In the genomic region with DNA sequence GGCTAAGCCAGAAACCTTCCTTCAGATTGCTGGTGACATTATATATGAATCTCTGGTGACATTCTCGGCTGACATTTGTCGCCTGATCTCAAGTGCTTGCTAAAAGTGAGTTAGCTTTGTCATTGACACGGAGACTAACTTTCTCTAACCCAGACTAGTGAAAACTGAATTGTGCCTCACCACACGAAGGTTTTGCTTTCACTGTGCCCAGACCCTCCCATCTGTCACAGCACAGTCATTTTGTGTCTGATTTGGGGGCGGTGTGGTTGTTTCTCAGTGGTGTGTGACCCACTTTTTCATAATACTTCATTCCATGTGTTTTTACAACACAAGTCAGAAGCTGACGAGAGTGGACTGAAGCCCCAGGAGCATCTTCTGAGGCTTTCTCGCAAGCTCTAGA, we compare ENCODE assay signal across 26 mouse cellular contexts.
DNase-seq lines count a peak whose midpoint lies in the region; ATAC-seq and TF ChIP-seq lines count a peak whose summit lies in the region.
"Had no signal": no experiment of that assay in that cellular context is flagged by ENCODE, and none has a peak within 500 bp of the region (broad histone marks: within the 10 kb centered on the region; RNA-seq: fewer than 3 reads in every experiment).

No protein-coding gene starts in this region.

- no peak for ATAC-seq in liver, embryonic 11.5 days (replicated peaks; ENCODE audit: low FRiP score)
- ATAC-seq: forebrain, embryonic 14.5 days; forebrain, postnatal 0 days; hindbrain, postnatal 0 days; intestine, embryonic 15.5 days had no signal

- H3K9me3 ChIP-seq in CH12.LX (replicated peaks; ENCODE audit: low read length) = no peaks in the 10 kb centered on the region
- H3K9me3 ChIP-seq in liver, embryonic 11.5 days (ENCODE audit: control insufficient read depth, low read length) = no peaks in the 10 kb centered on the region
- H3K9me3 ChIP-seq: heart, embryonic 10.5 days; heart, embryonic 13.5 days; intestine, embryonic 15.5 days had no signal

- no peak for TF ChIP-seq POLR2A in CH12.LX (IDR thresholded peaks at IDR 0.05; ENCODE audit: low read depth, low read length)

- DNase-seq in CD4-positive helper T cell, adult 2 months (ENCODE audit: low read depth, low spot score) = peak; percentile 55
- peak; percentile 84 for DNase-seq in CH12.LX (ENCODE audit: extremely low read depth)
- DNase-seq in induced T-regulatory cell, adult 2 months (ENCODE audit: low read depth) = peak; percentile 82
- no peak for DNase-seq in lung, postnatal 14 days
- no peak for DNase-seq in spleen, postnatal 36 days (ENCODE audit: low spot score in 2 of 2)
- DNase-seq in left cerebral cortex, postnatal 36 days (ENCODE audit: low spot score in 2 of 2) = no peak
- DNase-seq in liver, embryonic 11.5 days (ENCODE audit: low spot score) = no peak
- DNase-seq: adrenal gland, adult 8-10 months; adrenal gland, postnatal 25 days; cerebellum, adult 11-12 months; cerebellum, adult 8-10 months; cerebellum, postnatal 36 days; embryo, embryonic 11 days; forebrain, postnatal 0 days; gastrocnemius, adult 2 months; gastrocnemius, postnatal 25 days; heart, adult 18-20 months; heart, postnatal 14 days; heart, postnatal 4 days; kidney, adult 11 months had no signal

- H3K27me3 ChIP-seq in CH12.LX (replicated peaks) = peaks cover 8% of the 10 kb centered on the region
- no peaks in the 10 kb centered on the region for H3K27me3 ChIP-seq in liver, embryonic 11.5 days (replicated peaks; ENCODE audit: control insufficient read depth, insufficient read depth, low read length)
- H3K27me3 ChIP-seq: heart, embryonic 13.5 days; intestine, embryonic 15.5 days had no signal

- intact Hi-C loops in left cerebral cortex, postnatal 36 days (cut with DNase I) = no loop called here

- peaks cover 2 to 44% of the 10 kb centered on the region in 2 experiments for H3K4me1 ChIP-seq in CH12.LX (ENCODE audit: control insufficient read depth in 1 of 2, insufficient read depth in 2 of 2)
- H3K4me1 ChIP-seq in liver, embryonic 11.5 days (replicated peaks; ENCODE audit: control insufficient read depth, insufficient read depth, low read length) = no peaks in the 10 kb centered on the region
- H3K4me1 ChIP-seq: intestine, embryonic 15.5 days had no signal

- H3K79me2 ChIP-seq in CH12.LX (replicated peaks; ENCODE audit: control insufficient read depth, extremely low read depth, insufficient read depth, poor library complexity, severe bottlenecking) = no peaks in the 10 kb centered on the region

- no peak for TF ChIP-seq CTCF in CH12.LX (conservative IDR thresholded peaks at IDR 0.05 in 1 of 2, IDR thresholded peaks at IDR 0.05 in 1 of 2; ENCODE audit: low read depth in 2 of 2, low read length in 2 of 2)

- dilution Hi-C loops in CH12.LX (cut with MboI; ENCODE audit: extremely low pct_ligation_motif_present, extremely low pct_unique_long_range_greater_than_20kb, low sequenced_read_pairs) = no loop called here

- peak overlapping the region in 1 of 3 experiments; percentile 13 for H3K4me3 ChIP-seq in CH12.LX (replicated peaks in 1 of 3; ENCODE audit: low read depth in 2 of 3, low read length in 2 of 3, poor library complexity in 1 of 3)
- no peak overlapping the region for H3K4me3 ChIP-seq in liver, embryonic 11.5 days (ENCODE audit: low read depth, low read length)
- H3K4me3 ChIP-seq: gastrocnemius, adult 2 months; heart, embryonic 10.5 days; heart, embryonic 13.5 days; intestine, embryonic 15.5 days had no signal

- peak overlapping the region; percentile 62 for H3K4me2 ChIP-seq in CH12.LX (ENCODE audit: insufficient read depth, low read depth, poor library complexity, severe bottlenecking)
- no peak overlapping the region for H3K4me2 ChIP-seq in liver, embryonic 11.5 days
- H3K4me2 ChIP-seq: heart, embryonic 13.5 days; hindbrain, embryonic 14.5 days; intestine, embryonic 15.5 days had no signal

- in situ Hi-C loops in CH12.LX (cut with MboI; ENCODE audit: low pct_ligation_motif_present, low pct_unique_long_range_greater_than_20kb, low sequenced_read_pairs) = no loop called here

- no peak overlapping the region for H3K9ac ChIP-seq in CH12.LX (ENCODE audit: insufficient read depth, low read depth)
- H3K9ac ChIP-seq in liver, embryonic 11.5 days (ENCODE audit: low read depth, low read length) = no peak overlapping the region
- H3K9ac ChIP-seq: forebrain, postnatal 0 days; heart, embryonic 13.5 days; hindbrain, embryonic 14.5 days; intestine, embryonic 15.5 days had no signal

- no peak for TF ChIP-seq RAD21 in CH12.LX (IDR thresholded peaks at IDR 0.05; ENCODE audit: low read depth, low read length)

- H3K36me3 ChIP-seq in CH12.LX (replicated peaks in 1 of 2; ENCODE audit: control insufficient read depth in 1 of 2, insufficient read depth in 1 of 2, low read length in 1 of 2) = no peaks in the 10 kb centered on the region
- H3K36me3 ChIP-seq in liver, embryonic 11.5 days (ENCODE audit: control insufficient read depth, insufficient read depth, low read length) = no peaks in the 10 kb centered on the region
- H3K36me3 ChIP-seq: heart, embryonic 10.5 days; heart, embryonic 13.5 days; intestine, embryonic 15.5 days had no signal

- WGBS in liver, embryonic 11.5 days = 82% methylated on average over 7 of the region's 7 CpGs

- no peak overlapping the region for H3K27ac ChIP-seq in CH12.LX (ENCODE audit: insufficient read depth, low read depth)
- no peak overlapping the region for H3K27ac ChIP-seq in liver, embryonic 11.5 days (ENCODE audit: low read depth, low read length)
- H3K27ac ChIP-seq: gastrocnemius, adult 2 months; heart, embryonic 10.5 days; heart, embryonic 13.5 days; hindbrain, embryonic 14.5 days; hindbrain, postnatal 0 days; intestine, embryonic 15.5 days had no signal

- TF ChIP-seq EP300 in CH12.LX (IDR thresholded peaks at IDR 0.05; ENCODE audit: low read length) = peak; percentile 84

TF ChIP-seq in CH12.LX, 34 proteins besides CTCF, POLR2A, EP300 and RAD21:
- TF ChIP-seq USF1 (IDR thresholded peaks at IDR 0.05; ENCODE audit: low read depth, low read length) (no peak), CHD2 (IDR thresholded peaks at IDR 0.05; ENCODE audit: low read length) (peak; percentile 44; the same call in 1 of the 2 replicates), ZNF384 (IDR thresholded peaks at IDR 0.05; ENCODE audit: low read depth, low read length) (peak; percentile 28; the same call in 1 of the 2 replicates), CHD1 (IDR thresholded peaks at IDR 0.05; ENCODE audit: low read depth, low read length) (no peak), KAT2A (IDR thresholded peaks at IDR 0.05; ENCODE audit: insufficient replicate concordance, low read length) (no peak), SIN3A (IDR thresholded peaks at IDR 0.05; ENCODE audit: low read length) (peak; percentile 44; the same call in 1 of the 2 replicates), TCF12 (IDR thresholded peaks at IDR 0.05; ENCODE audit: low read depth, low read length) (peak; percentile 71), MXI1 (IDR thresholded peaks at IDR 0.05; ENCODE audit: low read depth, low read length) (no peak), ELF1 (IDR thresholded peaks at IDR 0.05; ENCODE audit: low read depth, low read length) (no peak), MAX (IDR thresholded peaks at IDR 0.05; ENCODE audit: low read length) (peak; percentile 65; the same call in 1 of the 2 replicates), PAX5 (IDR thresholded peaks at IDR 0.05; ENCODE audit: low read length) (no peak), MYC (IDR thresholded peaks at IDR 0.05; ENCODE audit: low read depth, low read length) (0 out of 2 replicates have a peak, but pooled peaks have one; percentile 48), BHLHE40 (IDR thresholded peaks at IDR 0.05; ENCODE audit: low read depth, low read length) (peak; percentile 92), ZMIZ1 (IDR thresholded peaks at IDR 0.05; ENCODE audit: low read depth, low read length) (no peak), HCFC1 (IDR thresholded peaks at IDR 0.05; ENCODE audit: low read depth, low read length) (no peak), USF2 (conservative IDR thresholded peaks at IDR 0.05; ENCODE audit: low read depth, low read length) (no peak), MAFK (IDR thresholded peaks at IDR 0.05; ENCODE audit: insufficient replicate concordance, low read length) (peak; percentile 91), ZKSCAN1 (IDR thresholded peaks at IDR 0.05; ENCODE audit: borderline replicate concordance, low read depth, low read length) (no peak), GABPA (IDR thresholded peaks at IDR 0.05; ENCODE audit: insufficient replicate concordance, low read depth, low read length) (no peak), IRF4 (IDR thresholded peaks at IDR 0.05; ENCODE audit: low read depth, low read length) (peak; percentile 84), NRF1 (IDR thresholded peaks at IDR 0.05; ENCODE audit: low read depth, low read length) (no peak), SMC3 (IDR thresholded peaks at IDR 0.05; ENCODE audit: low read depth, low read length) (0 out of 2 replicates have a peak, but pooled peaks have one; percentile 1), JUND (conservative IDR thresholded peaks at IDR 0.05; ENCODE audit: low read depth, low read length) (peak; percentile 78), JUN (IDR thresholded peaks at IDR 0.05; ENCODE audit: insufficient read depth, low read depth, low read length) (peak; percentile 45; the same call in 1 of the 2 replicates), NELFE (IDR thresholded peaks at IDR 0.05; ENCODE audit: low read depth, low read length) (no peak), TBP (conservative IDR thresholded peaks at IDR 0.05; ENCODE audit: low read depth, low read length) (no peak), ETS1 (conservative IDR thresholded peaks at IDR 0.05; ENCODE audit: low read depth, low read length) (peak; percentile 83), RCOR1 (conservative IDR thresholded peaks at IDR 0.05; ENCODE audit: low read depth, low read length) (peak; percentile 89), POLR2AphosphoS2 (IDR thresholded peaks at IDR 0.05; ENCODE audit: low read depth, low read length) (no peak), ZC3H11A (IDR thresholded peaks at IDR 0.05; ENCODE audit: low read depth, low read length) (no peak), MAZ (IDR thresholded peaks at IDR 0.05; ENCODE audit: low read depth, low read length) (peak; percentile 27; the same call in 1 of the 2 replicates), MEF2A (IDR thresholded peaks at IDR 0.05; ENCODE audit: borderline replicate concordance, low read depth, low read length) (peak; percentile 53; the same call in 1 of the 2 replicates), E2F4 (IDR thresholded peaks at IDR 0.05; ENCODE audit: insufficient replicate concordance, low read depth, low read length) (no peak), UBTF (IDR thresholded peaks at IDR 0.05; ENCODE audit: low read depth, low read length) (no peak)
TF ChIP-seq in CH12.LX: peak in this region for 16.

Comparison
In these comparisons a context has a peak if more than half of its experiments do, and no peak if none do; other contexts are left out.
1. DNase-seq: peak in CD4-positive helper T cell, adult 2 months (single experiment), CH12.LX (single experiment) and induced T-regulatory cell, adult 2 months (single experiment); none in lung, postnatal 14 days (single experiment), spleen, postnatal 36 days (0 of 2), left cerebral cortex, postnatal 36 days (0 of 2) and liver, embryonic 11.5 days (single experiment).